Comparison of ENCODE assay signal across 9 mouse cellular contexts in the genomic region with DNA sequence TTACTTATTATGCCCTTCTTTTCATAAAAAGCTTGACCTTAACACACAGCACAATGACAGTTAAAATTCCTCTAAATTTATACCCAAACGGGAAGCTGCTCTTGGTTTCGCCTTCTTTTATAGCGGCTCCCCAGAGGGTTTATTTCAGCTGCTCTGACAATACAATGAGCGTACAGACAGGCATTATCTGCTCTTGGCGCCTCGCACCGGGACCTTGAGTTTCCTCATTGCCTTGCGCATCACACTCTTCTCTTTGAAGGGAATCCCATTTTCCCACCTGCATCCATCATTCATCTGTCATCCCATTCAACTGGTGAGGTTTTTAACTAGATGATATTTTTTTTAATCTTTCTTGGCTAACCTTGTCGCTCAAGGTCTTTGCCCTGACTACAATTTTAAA.
DNase-seq lines count a peak whose midpoint lies in the region; ATAC-seq lines count a peak whose summit lies in the region.
"Had no signal": no experiment of that assay in that cellular context is flagged by ENCODE, and none has a peak within 500 bp of the region (broad histone marks: within the 10 kb centered on the region; RNA-seq: fewer than 3 reads in every experiment).

No protein-coding gene starts in this region.

- no peak overlapping the region for H3K27ac ChIP-seq in forebrain, embryonic 11.5 days (ENCODE audit: low read depth, low read length)
- H3K27ac ChIP-seq in forebrain, embryonic 10.5 days, result no peak overlapping the region
- no peak overlapping the region for H3K27ac ChIP-seq in forebrain, embryonic 13.5 days
- H3K27ac ChIP-seq in midbrain, embryonic 10.5 days (replicated peaks), result no peak overlapping the region

- WGBS in forebrain, embryonic 11.5 days, result 10% methylated on average over 9 of the region's 9 CpGs
- WGBS in forebrain, embryonic 10.5 days, result 13% methylated on average over 9 of the region's 9 CpGs
- 9% methylated on average over 9 of the region's 9 CpGs for WGBS in forebrain, embryonic 13.5 days
- WGBS in midbrain, embryonic 10.5 days, result 14% methylated on average over 9 of the region's 9 CpGs

- H3K4me1 ChIP-seq in forebrain, embryonic 11.5 days (replicated peaks; ENCODE audit: control insufficient read depth, insufficient read depth, low read length), result no peaks in the 10 kb centered on the region; the same call in 1 of the 2 replicates
- peaks cover 14% of the 10 kb centered on the region for H3K4me1 ChIP-seq in forebrain, embryonic 10.5 days
- peaks cover 12% of the 10 kb centered on the region for H3K4me1 ChIP-seq in forebrain, embryonic 13.5 days
- peaks cover 11% of the 10 kb centered on the region for H3K4me1 ChIP-seq in midbrain, embryonic 10.5 days

- ATAC-seq in forebrain, embryonic 11.5 days (replicated peaks; ENCODE audit: low FRiP score), result no peak
- ATAC-seq in forebrain, embryonic 13.5 days, result peak; percentile 75

- DNase-seq in forebrain, embryonic 11.5 days (ENCODE audit: low spot score), result no peak
- no peak for DNase-seq in forebrain, embryonic 10.5 days (ENCODE audit: extremely low spot score, low spot score)
- peak; percentile 73 for DNase-seq in ES-CJ7 (ENCODE audit: low read depth, low spot score)
- no peak for DNase-seq in midbrain, embryonic 10.5 days (ENCODE audit: low spot score)
- no peak for DNase-seq in frontal cortex, postnatal 14 days (ENCODE audit: low spot score in 2 of 2)
- DNase-seq in right cerebral cortex, postnatal 25 days, result no peak
- no peak for DNase-seq in urinary bladder, postnatal 4 days (ENCODE audit: low spot score in 2 of 2)
- DNase-seq: cerebellum, adult 8-10 months had no signal

- H3K27me3 ChIP-seq in forebrain, embryonic 11.5 days (ENCODE audit: control insufficient read depth, insufficient read depth, low read length), result peaks cover 4% of the 10 kb centered on the region; the same call in 1 of the 2 replicates
- H3K27me3 ChIP-seq in forebrain, embryonic 10.5 days (ENCODE audit: poor library complexity, severe bottlenecking), result peaks cover 25% of the 10 kb centered on the region
- no peaks in the 10 kb centered on the region for H3K27me3 ChIP-seq in forebrain, embryonic 13.5 days
- peaks cover 20% of the 10 kb centered on the region for H3K27me3 ChIP-seq in midbrain, embryonic 10.5 days (ENCODE audit: low read depth, poor library complexity, severe bottlenecking)

- H3K9ac ChIP-seq in forebrain, embryonic 11.5 days (ENCODE audit: low read length), result no peak overlapping the region
- H3K9ac ChIP-seq in forebrain, embryonic 13.5 days, result no peak overlapping the region

- H3K36me3 ChIP-seq in forebrain, embryonic 11.5 days (ENCODE audit: control insufficient read depth, insufficient read depth, low read length), result no peaks in the 10 kb centered on the region
- H3K36me3 ChIP-seq in forebrain, embryonic 10.5 days (replicated peaks), result no peaks in the 10 kb centered on the region
- no peaks in the 10 kb centered on the region for H3K36me3 ChIP-seq in forebrain, embryonic 13.5 days (ENCODE audit: poor library complexity, severe bottlenecking)
- no peaks in the 10 kb centered on the region for H3K36me3 ChIP-seq in midbrain, embryonic 10.5 days

- no peak overlapping the region for H3K4me3 ChIP-seq in forebrain, embryonic 11.5 days (ENCODE audit: low read depth, low read length)
- H3K4me3 ChIP-seq in forebrain, embryonic 10.5 days, result no peak overlapping the region
- no peak overlapping the region; the same call in 1 of the 2 replicates for H3K4me3 ChIP-seq in forebrain, embryonic 13.5 days
- peak overlapping the region; percentile 41; the same call in 1 of the 2 replicates for H3K4me3 ChIP-seq in midbrain, embryonic 10.5 days

- H3K4me2 ChIP-seq in forebrain, embryonic 11.5 days (ENCODE audit: low read depth, low read length, severe bottlenecking), result peak overlapping the region; percentile 44; the same call in 1 of the 2 replicates
- peak overlapping the region; percentile 55 for H3K4me2 ChIP-seq in forebrain, embryonic 13.5 days

- no peaks in the 10 kb centered on the region for H3K9me3 ChIP-seq in forebrain, embryonic 11.5 days (ENCODE audit: control insufficient read depth, low read length)
- H3K9me3 ChIP-seq in forebrain, embryonic 10.5 days, result no peaks in the 10 kb centered on the region; the same call in 1 of the 2 replicates
- no peaks in the 10 kb centered on the region for H3K9me3 ChIP-seq in forebrain, embryonic 13.5 days (replicated peaks)
- H3K9me3 ChIP-seq in midbrain, embryonic 10.5 days (replicated peaks), result no peaks in the 10 kb centered on the region
